ENCODE assay signal across 16 mouse cellular contexts in genomic region chr15:31328082-31328614, GRCm38 (mm10).
"Had no signal": no experiment of that assay in that cellular context is flagged by ENCODE, and none has a peak within 500 bp of the region (broad histone marks: within the 10 kb centered on the region; RNA-seq: fewer than 3 reads in every experiment).

No protein-coding gene starts in this region.

- H3K9ac ChIP-seq: intestine, embryonic 15.5 days; kidney, embryonic 15.5 days; liver, embryonic 13.5 days; neural tube, embryonic 12.5 days; neural tube, embryonic 15.5 days had no signal

- H3K27me3 ChIP-seq: intestine, embryonic 15.5 days; kidney, embryonic 15.5 days; liver, embryonic 13.5 days; neural tube, embryonic 12.5 days; neural tube, embryonic 15.5 days had no signal

- H3K4me1 ChIP-seq: intestine, embryonic 15.5 days; liver, embryonic 13.5 days; neural tube, embryonic 15.5 days had no signal

- H3K4me3 ChIP-seq: intestine, embryonic 15.5 days; kidney, embryonic 15.5 days; liver, embryonic 13.5 days; neural tube, embryonic 12.5 days; neural tube, embryonic 15.5 days had no signal

- DNase-seq: kidney, adult 11 months; liver, embryonic 13.5 days; lung, adult 2 months; lung, postnatal 14 days; lung, postnatal 4 days; midbrain, embryonic 14.5 days; right cerebral cortex, postnatal 25 days; thymus, adult 2 months; thymus, postnatal 14 days; thymus, postnatal 4 days had no signal

- H3K27ac ChIP-seq: intestine, embryonic 15.5 days; kidney, embryonic 15.5 days; liver, embryonic 13.5 days; neural tube, embryonic 12.5 days; neural tube, embryonic 15.5 days; stomach, postnatal 0 days had no signal

- H3K36me3 ChIP-seq: intestine, embryonic 15.5 days; kidney, embryonic 15.5 days; liver, embryonic 13.5 days; neural tube, embryonic 12.5 days; neural tube, embryonic 15.5 days had no signal

- H3K9me3 ChIP-seq: intestine, embryonic 15.5 days; kidney, embryonic 15.5 days; liver, embryonic 13.5 days; neural tube, embryonic 12.5 days; neural tube, embryonic 15.5 days had no signal

- H3K4me2 ChIP-seq: intestine, embryonic 15.5 days; kidney, embryonic 15.5 days; liver, embryonic 13.5 days; midbrain, embryonic 11.5 days; neural tube, embryonic 12.5 days; neural tube, embryonic 15.5 days had no signal

- ATAC-seq: intestine, embryonic 15.5 days had no signal
